Mouse (Mus musculus) olfactory bulb, adult 2 months (tissue): ENCODE data around the gene Nt5c2.

Source experiments
- CTCF ChIP-seq: fragments of 200-500 bp; IDR thresholded peaks from 2 replicates; pipeline ENCODE4 v1.5.1; 2012; ENCODE audit warnings: low read depth, mild to moderate bottlenecking, low read length, moderate library complexity; ENCODE audit not compliant: insufficient read depth
- POLR2A ChIP-seq: fragments of 200-500 bp; IDR thresholded peaks from 2 replicates; pipeline ENCODE4 v1.6.1; 2012; ENCODE audit warnings: mild to moderate bottlenecking, low read depth, low read length, moderate library complexity; ENCODE audit not compliant: insufficient read depth

DNA sequence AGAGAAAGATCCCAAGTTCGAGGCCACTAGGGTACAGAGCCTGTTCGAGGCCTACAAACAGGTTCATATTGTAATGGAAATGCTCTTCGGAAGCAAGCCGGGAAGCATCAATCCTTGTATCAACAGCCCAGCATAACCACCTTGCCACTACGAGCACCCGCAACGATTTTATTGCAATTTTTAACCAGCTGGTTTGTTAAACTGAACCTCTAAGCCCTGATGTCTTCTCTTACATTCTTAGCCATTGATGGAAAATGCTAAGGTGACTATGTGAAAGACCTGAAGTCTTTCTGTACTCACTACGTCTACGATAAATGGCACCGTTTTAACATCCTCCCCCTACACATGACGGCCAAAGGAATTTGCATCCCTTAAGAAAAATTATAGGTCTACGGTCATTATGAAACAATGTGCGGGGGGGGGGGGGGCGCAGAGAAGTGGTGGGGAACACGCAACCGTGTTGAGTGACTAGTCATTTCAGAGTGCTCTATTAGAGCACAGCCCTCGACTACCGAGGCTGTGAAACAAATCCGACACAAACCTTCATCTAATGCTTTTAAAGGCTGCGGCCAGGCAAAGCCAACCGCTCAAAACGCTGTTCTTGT, 53.8 kb downstream of the Nt5c2 start:
- TF ChIP-seq CTCF (no peak), POLR2A (no peak)
